ENCODE assay signal across 16 mouse cellular contexts in genomic region chr6:83008659-83009058, GRCm38 (mm10). TPM values are rescaled to one million over a fixed set of nuclear protein-coding genes. Genes with fewer than 3 reads are reported as not detected.
DNase-seq lines count a peak whose midpoint lies in the region; ATAC-seq and TF ChIP-seq lines count a peak whose summit lies in the region.
"Had no signal": no experiment of that assay in that cellular context is flagged by ENCODE, and none has a peak within 500 bp of the region (broad histone marks: within the 10 kb centered on the region; RNA-seq: fewer than 3 reads in every experiment).

No protein-coding gene starts in this region.

- H3K9ac ChIP-seq in liver, adult 2 months (ENCODE audit: low read depth, low read length), result no peak overlapping the region
- H3K9ac ChIP-seq in liver, embryonic 11.5 days (ENCODE audit: low read depth, low read length), result no peak overlapping the region
- H3K9ac ChIP-seq: forebrain, embryonic 15.5 days; heart, embryonic 12.5 days; limb, embryonic 13.5 days; midbrain, embryonic 13.5 days had no signal

- H3K4me3 ChIP-seq in liver, adult 2 months (ENCODE audit: insufficient read depth, low read depth, low read length), result no peak overlapping the region
- no peak overlapping the region for H3K4me3 ChIP-seq in liver, embryonic 11.5 days (ENCODE audit: low read depth, low read length)
- H3K4me3 ChIP-seq: forebrain, embryonic 15.5 days; heart, embryonic 12.5 days; hindbrain, embryonic 10.5 days; limb, embryonic 13.5 days; midbrain, embryonic 13.5 days had no signal

- TF ChIP-seq POLR2A in liver, adult 2 months (IDR thresholded peaks at IDR 0.05; ENCODE audit: extremely low read depth, insufficient read depth, low read length), result no peak

- DNase-seq in liver, adult 2 months (ENCODE audit: extremely low read depth, low read depth, low spot score), result peak; percentile 29
- no peak for DNase-seq in liver, embryonic 11.5 days (ENCODE audit: low spot score)
- DNase-seq in lung, postnatal 10 days, result peak; percentile 60
- peak; percentile 18 to 21 for DNase-seq in natural killer cell, adult 2 months (ENCODE audit: low spot score in 2 of 2)
- DNase-seq in yolk sac, embryonic 10.5 days (ENCODE audit: low spot score), result no peak
- no peak for DNase-seq in retina, embryonic 14.5 days (ENCODE audit: low spot score)
- DNase-seq: cerebellum, adult 2 months; kidney, postnatal 25 days had no signal

- no peak for ATAC-seq in liver, embryonic 11.5 days (replicated peaks; ENCODE audit: low FRiP score)
- ATAC-seq in common myeloid progenitor, adult 5-6 weeks (replicated peaks; ENCODE audit: low read depth, poor library complexity, severe bottlenecking), result peak; percentile 13; the same call in 1 of the 2 replicates
- no peak for ATAC-seq in erythroblast, adult 5-6 weeks (replicated peaks; ENCODE audit: low FRiP score, poor library complexity, severe bottlenecking)
- ATAC-seq: activated CD4-positive, CD25-positive, alpha-beta regulatory T cell, adult 4 months; forebrain, embryonic 15.5 days; midbrain, embryonic 13.5 days had no signal

- H3K79me2 ChIP-seq in liver, adult 2 months (ENCODE audit: control insufficient read depth, insufficient read depth, low read length), result no peaks in the 10 kb centered on the region

- no peaks in the 10 kb centered on the region for H3K27me3 ChIP-seq in liver, adult 2 months (ENCODE audit: control insufficient read depth, insufficient read depth, low read length)
- H3K27me3 ChIP-seq in liver, embryonic 11.5 days (replicated peaks; ENCODE audit: control insufficient read depth, insufficient read depth, low read length), result no peaks in the 10 kb centered on the region
- H3K27me3 ChIP-seq: forebrain, embryonic 15.5 days; heart, embryonic 12.5 days; limb, embryonic 13.5 days; midbrain, embryonic 13.5 days had no signal

- H3K36me3 ChIP-seq in liver, adult 2 months (ENCODE audit: control insufficient read depth, insufficient read depth, low read length), result no peaks in the 10 kb centered on the region
- H3K36me3 ChIP-seq in liver, embryonic 11.5 days (ENCODE audit: control insufficient read depth, insufficient read depth, low read length), result no peaks in the 10 kb centered on the region
- H3K36me3 ChIP-seq: forebrain, embryonic 15.5 days; heart, embryonic 12.5 days; hindbrain, embryonic 10.5 days; limb, embryonic 13.5 days; midbrain, embryonic 13.5 days had no signal

- H3K9me3 ChIP-seq in liver, embryonic 11.5 days (ENCODE audit: control insufficient read depth, low read length), result no peaks in the 10 kb centered on the region
- H3K9me3 ChIP-seq: forebrain, embryonic 15.5 days; heart, embryonic 12.5 days; hindbrain, embryonic 10.5 days; limb, embryonic 13.5 days; midbrain, embryonic 13.5 days had no signal

- no peak for TF ChIP-seq CTCF in liver, adult 2 months (IDR thresholded peaks at IDR 0.05; ENCODE audit: low read depth, low read length)

- 63% methylated on average over 3 of the region's 3 CpGs for WGBS in liver, adult 2 months
- 19% methylated on average over 3 of the region's 3 CpGs for WGBS in liver, embryonic 11.5 days

- peak overlapping the region; percentile 73; the same call in 1 of the 2 replicates for H3K27ac ChIP-seq in liver, adult 2 months (replicated peaks; ENCODE audit: insufficient read depth, low read depth, low read length)
- H3K27ac ChIP-seq in liver, embryonic 11.5 days (ENCODE audit: low read depth, low read length), result no peak overlapping the region; the same call in 1 of the 2 replicates
- H3K27ac ChIP-seq: forebrain, embryonic 15.5 days; hindbrain, embryonic 10.5 days; limb, embryonic 13.5 days; midbrain, embryonic 13.5 days had no signal

- no peak overlapping the region for H3K4me2 ChIP-seq in liver, embryonic 11.5 days
- H3K4me2 ChIP-seq: forebrain, embryonic 15.5 days; heart, embryonic 12.5 days; limb, embryonic 13.5 days; midbrain, embryonic 13.5 days had no signal

- peaks cover 2% of the 10 kb centered on the region for H3K4me1 ChIP-seq in liver, adult 2 months (ENCODE audit: control insufficient read depth, insufficient read depth, low read length)
- peaks cover 37% of the 10 kb centered on the region for H3K4me1 ChIP-seq in liver, embryonic 11.5 days (replicated peaks; ENCODE audit: control insufficient read depth, insufficient read depth, low read length)
- H3K4me1 ChIP-seq: forebrain, embryonic 15.5 days; midbrain, embryonic 13.5 days had no signal

RNA-seq across cellular contexts. Expression of gene Dok1, which starts 24.6 kb away (rescaled TPM):
- 1.2 and 2.2 TPM in 2 replicates for total RNA-seq in liver, adult 2 months (2014; rRNA removed)
- 1.3 and 1.4 TPM in 2 replicates for polyA plus RNA-seq in liver, adult 2 months (2012; rRNA removed)
- polyA plus RNA-seq in liver, embryonic 11.5 days (2014; fragmentation: Nextera tagmentation; extraction: Ambion mirVana), result 12.6 and 17.2 TPM in 2 replicates
- 13.2 and 15.2 TPM in 2 replicates for total RNA-seq in common myeloid progenitor, adult 5-6 weeks (2017)
- 11.3 and 19.4 TPM in 2 replicates for total RNA-seq in erythroblast, adult 5-6 weeks (2015; ENCODE audit: low replicate concordance)
- 23.9 and 24.7 TPM in 2 replicates for total RNA-seq in erythroblast, adult 5-6 weeks (2017; ENCODE audit: low replicate concordance)

RNA-seq across cellular contexts. Expression of gene Loxl3, which starts 25.3 kb away (rescaled TPM):
- 1.2 and 1.3 TPM in 2 replicates for total RNA-seq in liver, adult 2 months (2014; rRNA removed)
- 0.85 and 1.1 TPM in 2 replicates for polyA plus RNA-seq in liver, adult 2 months (2012; rRNA removed)
- polyA plus RNA-seq in liver, embryonic 11.5 days (2014; fragmentation: Nextera tagmentation; extraction: Ambion mirVana), result 5.0 and 6.2 TPM in 2 replicates
- 1.4 and 2.1 TPM in 2 replicates for total RNA-seq in common myeloid progenitor, adult 5-6 weeks (2017)
- total RNA-seq in erythroblast, adult 5-6 weeks (2015; ENCODE audit: low replicate concordance), result 1.5 and 2.9 TPM in 2 replicates
- 3.2 and 3.6 TPM in 2 replicates for total RNA-seq in erythroblast, adult 5-6 weeks (2017; ENCODE audit: low replicate concordance)

RNA-seq across cellular contexts. Expression of gene Aup1, which starts 45.7 kb away (rescaled TPM):
- 109 and 114 TPM in 2 replicates for total RNA-seq in liver, adult 2 months (2014; rRNA removed)
- polyA plus RNA-seq in liver, adult 2 months (2012; rRNA removed), result 593 and 598 TPM in 2 replicates
- polyA plus RNA-seq in liver, embryonic 11.5 days (2014; fragmentation: Nextera tagmentation; extraction: Ambion mirVana), result 220 and 230 TPM in 2 replicates
- 100 and 115 TPM in 2 replicates for total RNA-seq in common myeloid progenitor, adult 5-6 weeks (2017)
- 197 and 242 TPM in 2 replicates for total RNA-seq in erythroblast, adult 5-6 weeks (2015; ENCODE audit: low replicate concordance)
- total RNA-seq in erythroblast, adult 5-6 weeks (2017; ENCODE audit: low replicate concordance), result 212 and 218 TPM in 2 replicates

RNA-seq across cellular contexts. Expression of gene Htra2, which starts 46.4 kb away (rescaled TPM):
- total RNA-seq in liver, adult 2 months (2014; rRNA removed), result 14.0 and 17.5 TPM in 2 replicates
- polyA plus RNA-seq in liver, adult 2 months (2012; rRNA removed), result 23.3 and 24.1 TPM in 2 replicates
- polyA plus RNA-seq in liver, embryonic 11.5 days (2014; fragmentation: Nextera tagmentation; extraction: Ambion mirVana), result 102 and 103 TPM in 2 replicates
- 46.3 and 65.5 TPM in 2 replicates for total RNA-seq in common myeloid progenitor, adult 5-6 weeks (2017)
- total RNA-seq in erythroblast, adult 5-6 weeks (2015; ENCODE audit: low replicate concordance), result 69.4 and 97.8 TPM in 2 replicates
- total RNA-seq in erythroblast, adult 5-6 weeks (2017; ENCODE audit: low replicate concordance), result 41.9 and 57.7 TPM in 2 replicates

RNA-seq across cellular contexts. Expression of gene Dqx1, which starts 49.0 kb away (rescaled TPM):
- total RNA-seq in liver, adult 2 months (2014; rRNA removed), result 7.4 and 7.5 TPM in 2 replicates
- 8.1 and 9.6 TPM in 2 replicates for polyA plus RNA-seq in liver, adult 2 months (2012; rRNA removed)
- 6.1 and 6.2 TPM in 2 replicates for polyA plus RNA-seq in liver, embryonic 11.5 days (2014; fragmentation: Nextera tagmentation; extraction: Ambion mirVana)
- 0.78 TPM in 1 of 2 replicates, not detected in the other for total RNA-seq in common myeloid progenitor, adult 5-6 weeks (2017)
- total RNA-seq in erythroblast, adult 5-6 weeks (2015; ENCODE audit: low replicate concordance), result 1.7 and 3.5 TPM in 2 replicates
- 4.2 and 6.7 TPM in 2 replicates for total RNA-seq in erythroblast, adult 5-6 weeks (2017; ENCODE audit: low replicate concordance)

Comparison
In these comparisons a context has a peak if more than half of its experiments do, and no peak if none do; other contexts are left out.
1. DNase-seq: peak in liver, adult 2 months (single experiment), lung, postnatal 10 days (single experiment) and natural killer cell, adult 2 months (2 of 2); none in liver, embryonic 11.5 days (single experiment), yolk sac, embryonic 10.5 days (single experiment) and retina, embryonic 14.5 days (single experiment).